Mouse (Mus musculus) bone marrow, adult 2 months (tissue): ENCODE results near the gene Ptpn9.

Experiments
- CTCF ChIP-seq: fragments of 200-500 bp; IDR thresholded peaks from 2 replicates; pipeline ENCODE4 v1.5.1; 2011; ENCODE audit warnings: low read length, control low read depth; ENCODE audit not compliant: control insufficient read depth, insufficient read depth
- POLR2A ChIP-seq: fragments of 200-500 bp; IDR thresholded peaks from 2 replicates; pipeline ENCODE4 v1.6.1; 2011; ENCODE audit warnings: low read depth, mild to moderate bottlenecking, control low read depth, low read length, borderline replicate concordance; ENCODE audit not compliant: control insufficient read depth

DNA sequence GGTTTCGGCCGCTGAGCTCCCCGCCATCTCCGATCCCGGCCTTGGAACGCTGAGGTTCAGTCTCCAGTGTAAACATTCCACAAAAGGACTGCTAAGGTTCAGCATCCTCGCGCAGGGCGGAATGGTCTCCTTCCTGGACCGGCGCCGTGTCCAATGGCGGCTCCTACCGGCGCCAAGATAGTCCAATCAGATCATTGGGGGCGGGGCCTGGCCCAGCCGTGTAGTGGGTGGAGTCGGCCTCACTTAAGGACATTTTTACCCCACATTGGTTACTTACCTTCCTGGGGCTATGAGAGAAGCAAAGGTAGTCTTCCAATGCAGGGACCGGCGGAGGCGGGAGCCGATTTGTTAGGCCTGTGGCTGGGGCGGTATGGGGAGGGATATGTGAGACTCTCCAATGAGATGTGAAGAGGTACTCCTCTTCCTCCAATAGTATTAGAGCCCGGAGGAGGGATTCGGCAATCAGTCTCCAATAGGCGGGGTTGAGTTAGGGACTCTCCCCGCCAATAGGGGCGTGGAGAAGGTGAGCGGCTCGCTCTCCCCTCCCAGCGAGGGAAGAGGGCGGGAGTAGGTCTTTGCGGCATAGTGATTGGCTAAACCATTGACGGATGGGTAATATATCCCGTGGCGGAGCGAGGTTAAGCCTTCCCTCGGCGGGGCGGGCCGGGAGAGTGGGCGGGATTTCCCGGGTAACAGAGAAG lies 81.1 kb downstream of the Ptpn9 start:
- TF ChIP-seq POLR2A (peak; percentile 60; the same call in 1 of the 2 replicates), CTCF (0 out of 2 replicates have a peak, but pooled peaks have one; percentile 14)
